Mouse (Mus musculus) liver, embryonic 14.5 days (tissue): ENCODE measurements around the gene Kat2b.

ENCODE experiments used
- CTCF ChIP-seq: IDR thresholded peaks from 2 replicates; pipeline ENCODE4 v1.5.1; 2016; ENCODE audit warnings: antibody characterized with exemption, low read depth, control low read depth
- EP300 ChIP-seq: IDR thresholded peaks from 2 replicates; pipeline ENCODE4 v1.6.1; 2016; ENCODE audit warnings: antibody characterized with exemption, low read depth

- TF ChIP-seq CTCF (no peak), EP300 (no peak)
Measured at GRCm38 (mm10) chr17:53590110-53590509, 23.4 kb downstream of the Kat2b start.
